Mouse (Mus musculus) gonadal fat pad, adult 2 months (tissue): ENCODE measurements at regions not wholly inside any gene's neighbourhood (a gene's known extent, or its start where the extent isn't known, plus 50 kb on each side); places are given as distances from the start of the nearest gene placed in this dataset.
"Not testable (repeated sequence)": the region's sequence is repeated elsewhere in the genome, so short reads cannot be mapped to it uniquely, and the experiment has no call there.

Experiments
- DNase-seq: peaks from one replicate; pipeline ENCODE4 v3.0.0-alpha.2; 2012; ENCODE audit warnings: low read depth

- DNase-seq: no peak
Measured at GRCm38 (mm10) chr1:81632704-81633103, 556.0 kb downstream of the Nyap2 start.

- no peak for DNase-seq
Measured at GRCm38 (mm10) chr1:81637357-81637756, 560.6 kb downstream of the Nyap2 start.

GRCm38 (mm10) chr1:81652990-81653717 lies 576.4 kb downstream of the Nyap2 start:
- DNase-seq: no peak

GRCm38 (mm10) chr1:81661245-81661644 lies 571.7 kb upstream of the Gm9747 start:
- no peak for DNase-seq

GRCm38 (mm10) chr1:81671142-81671541 lies 561.8 kb upstream of the Gm9747 start:
- DNase-seq: no peak

- peak; percentile 77 for DNase-seq
Measured at GRCm38 (mm10) chr1:81671725-81672124, 561.2 kb upstream of the Gm9747 start.

GRCm38 (mm10) chr1:81675576-81676342 lies 557.2 kb upstream of the Gm9747 start:
- DNase-seq: peak; percentile 77

- DNase-seq: peak; percentile 95
Measured at GRCm38 (mm10) chr1:81677768-81678400, 555.0 kb upstream of the Gm9747 start.

GRCm38 (mm10) chr1:81696129-81696528 lies 536.8 kb upstream of the Gm9747 start:
- DNase-seq: no peak

GRCm38 (mm10) chr1:81709169-81709568 lies 523.7 kb upstream of the Gm9747 start:
- no peak for DNase-seq

GRCm38 (mm10) chr1:81717091-81717490 lies 515.8 kb upstream of the Gm9747 start:
- DNase-seq: no peak

GRCm38 (mm10) chr1:81718233-81718632 lies 514.7 kb upstream of the Gm9747 start:
- no peak for DNase-seq

- DNase-seq: no peak
Measured at GRCm38 (mm10) chr1:81724859-81725258, 508.1 kb upstream of the Gm9747 start.

- no peak for DNase-seq
Measured at GRCm38 (mm10) chr1:81726268-81727132, 506.4 kb upstream of the Gm9747 start.

GRCm38 (mm10) chr1:81737111-81737833 lies 495.6 kb upstream of the Gm9747 start:
- no peak for DNase-seq

GRCm38 (mm10) chr1:81738384-81738783 lies 494.5 kb upstream of the Gm9747 start:
- no peak for DNase-seq

GRCm38 (mm10) chr1:81739392-81739791 lies 493.5 kb upstream of the Gm9747 start:
- no peak for DNase-seq

GRCm38 (mm10) chr1:81739981-81740380 lies 492.9 kb upstream of the Gm9747 start:
- DNase-seq: no peak

- DNase-seq: not testable (repeated sequence)
Measured at GRCm38 (mm10) chr1:81741882-81742281, 491.0 kb upstream of the Gm9747 start.

GRCm38 (mm10) chr1:81744524-81744923 lies 488.4 kb upstream of the Gm9747 start:
- peak; percentile 70 for DNase-seq
